Mouse (Mus musculus): ENCODE measurements around the gene Cyp46a1. TPM values are rescaled to one million over a fixed set of nuclear protein-coding genes. Genes with fewer than 3 reads are reported as not detected.
A peak's percentile ranks its signal among the peaks of the same experiment; 100 is the strongest.

Cyp46a1 gene
- polyA plus RNA-seq (2016; fragmentation: Nextera tagmentation; extraction: Ambion mirVana), result 24.4 and 24.6 TPM in 2 replicates

DNA sequence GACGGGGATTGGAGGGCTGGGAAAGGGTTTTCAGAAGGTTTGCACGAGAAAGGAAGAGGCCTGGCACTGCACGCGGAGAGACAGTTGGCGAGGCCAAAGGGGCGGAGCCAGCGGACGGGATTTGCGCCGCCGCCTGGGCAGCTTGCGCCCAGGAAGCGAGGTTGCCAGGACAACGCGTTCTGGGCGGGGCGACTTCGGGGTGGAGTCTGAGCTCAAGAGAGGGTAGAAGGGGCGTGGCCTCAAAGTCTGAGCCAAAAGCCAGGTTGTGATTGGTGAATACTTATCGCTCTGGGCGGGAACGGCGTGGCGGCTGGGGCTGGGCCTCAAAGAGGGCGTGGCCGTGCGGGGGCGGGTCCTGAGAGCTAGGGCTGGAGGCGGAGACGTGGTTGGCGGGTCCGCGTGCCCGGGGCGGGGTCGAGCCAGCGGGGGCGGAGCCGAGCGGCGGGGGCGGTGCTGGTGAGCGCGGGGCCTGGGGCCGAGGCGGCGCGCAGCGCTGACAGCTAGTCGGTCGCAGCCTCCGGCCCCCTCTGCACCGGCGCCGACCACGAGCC is at the start of gene Cyp46a1:
TSS of gene Cyp46a1 (plus strand) at position 487 of the 551 bp plus-strand sequence.
- Histone ChIP-seq H3K27me3 (peaks cover 41% of the 10 kb centered on the region), H3K9me3 (no peaks in the 10 kb centered on the region), H3K27ac (peak within 1 kb of the TSS; percentile 74), H3K9ac (peak within 1 kb of the TSS; percentile 73), H3K4me2 (peak within 1 kb of the TSS; percentile 99), H3K4me3 (replicated peaks) (peak within 1 kb of the TSS; percentile 70), H3K36me3 (replicated peaks) (no peaks in the 10 kb centered on the region), H3K4me1 (peaks cover 34% of the 10 kb centered on the region)
- WGBS, result 1% methylated on average over 51 of the region's 56 CpGs
- peak; percentile 95 for ATAC-seq (ENCODE audit: low FRiP score)

GRCm38 (mm10) chr12:108284455-108285224 is 49.5 kb upstream of the Cyp46a1 start:
- H3K9me3 ChIP-seq, result no peaks in the 10 kb centered on the region
- peak; percentile 28; the same call in 1 of the 2 replicates for ATAC-seq (ENCODE audit: low FRiP score)
- H3K4me2 ChIP-seq, result peak overlapping the region; percentile 36
- H3K27me3 ChIP-seq, result no peaks in the 10 kb centered on the region
- H3K9ac ChIP-seq, result peak overlapping the region; percentile 21; the same call in 1 of the 2 replicates
- no peak overlapping the region for H3K4me3 ChIP-seq (replicated peaks)
- H3K4me1 ChIP-seq, result peaks cover 27% of the 10 kb centered on the region
- WGBS, result 34% methylated on average over 13 of the region's 14 CpGs
- H3K36me3 ChIP-seq (replicated peaks), result no peaks in the 10 kb centered on the region
- peak overlapping the region; percentile 81 for H3K27ac ChIP-seq

GRCm38 (mm10) chr12:108285225-108286011 is 48.8 kb upstream of the Cyp46a1 start:
- 23% methylated on average over 11 of the region's 11 CpGs for WGBS
- no peaks in the 10 kb centered on the region for H3K27me3 ChIP-seq
- H3K9ac ChIP-seq, result peak overlapping the region; percentile 21; the same call in 1 of the 2 replicates
- no peaks in the 10 kb centered on the region for H3K36me3 ChIP-seq (replicated peaks)
- H3K4me2 ChIP-seq, result peak overlapping the region; percentile 36
- H3K27ac ChIP-seq, result peak overlapping the region; percentile 81
- peaks cover 27% of the 10 kb centered on the region for H3K4me1 ChIP-seq
- ATAC-seq (ENCODE audit: low FRiP score), result peak; percentile 74
- H3K9me3 ChIP-seq, result no peaks in the 10 kb centered on the region
- H3K4me3 ChIP-seq (replicated peaks), result no peak overlapping the region

DNA sequence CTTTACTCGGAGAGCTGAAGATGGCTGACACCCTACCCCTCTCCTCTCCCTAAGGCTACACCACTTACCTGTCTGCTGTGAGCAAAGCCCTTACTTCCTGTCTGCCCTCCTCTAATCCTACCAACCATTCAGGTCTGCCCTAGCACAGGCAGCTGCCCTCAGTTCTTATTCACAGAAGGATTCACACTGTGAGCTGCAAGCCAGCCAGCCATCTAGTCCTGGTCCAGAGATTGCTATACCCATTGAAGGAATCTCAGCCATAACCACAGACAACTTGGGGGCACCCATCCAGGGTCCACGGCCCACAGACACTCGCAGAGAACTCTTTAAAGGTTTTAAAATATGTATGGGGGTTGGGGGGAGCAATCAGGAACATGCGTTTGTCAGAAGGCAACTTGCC is 47.8 kb upstream of the Cyp46a1 start:
- 79% methylated on average over 4 of the region's 4 CpGs for WGBS

DNA sequence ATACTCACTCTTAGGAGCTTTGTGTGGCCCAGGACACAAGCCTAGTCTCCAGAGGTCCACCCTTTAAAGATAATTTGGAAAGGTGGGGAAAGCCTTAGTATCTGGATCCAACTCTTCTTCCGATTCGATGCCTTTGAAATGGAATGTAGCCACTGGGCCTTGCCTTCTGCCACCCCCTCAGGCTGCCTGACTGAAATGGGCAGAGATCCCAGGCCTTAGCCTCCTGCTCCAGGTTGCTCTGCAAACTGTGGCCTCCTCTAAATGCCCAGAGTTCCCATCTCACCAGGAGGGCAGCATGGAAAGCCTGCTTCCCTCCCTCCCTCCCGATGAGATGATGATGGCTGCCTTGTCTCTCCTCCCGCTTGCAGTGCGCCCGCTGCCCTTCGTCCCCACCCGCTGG is 47.2 kb upstream of the Cyp46a1 start:
- no peaks in the 10 kb centered on the region for H3K9me3 ChIP-seq
- H3K4me2 ChIP-seq, result no peak overlapping the region
- no peak for ATAC-seq (ENCODE audit: low FRiP score)

More for the DNA sequence above, 47.8 kb upstream of the Cyp46a1 start:
- H3K4me3 ChIP-seq (replicated peaks), result no peak overlapping the region
- H3K4me1 ChIP-seq, result peaks cover 27% of the 10 kb centered on the region
- H3K9me3 ChIP-seq, result no peaks in the 10 kb centered on the region
- no peak overlapping the region for H3K9ac ChIP-seq
- no peak for ATAC-seq (ENCODE audit: low FRiP score)
- no peak overlapping the region for H3K4me2 ChIP-seq
- H3K36me3 ChIP-seq (replicated peaks), result no peaks in the 10 kb centered on the region
- no peak overlapping the region for H3K27ac ChIP-seq
- no peaks in the 10 kb centered on the region for H3K27me3 ChIP-seq

DNA sequence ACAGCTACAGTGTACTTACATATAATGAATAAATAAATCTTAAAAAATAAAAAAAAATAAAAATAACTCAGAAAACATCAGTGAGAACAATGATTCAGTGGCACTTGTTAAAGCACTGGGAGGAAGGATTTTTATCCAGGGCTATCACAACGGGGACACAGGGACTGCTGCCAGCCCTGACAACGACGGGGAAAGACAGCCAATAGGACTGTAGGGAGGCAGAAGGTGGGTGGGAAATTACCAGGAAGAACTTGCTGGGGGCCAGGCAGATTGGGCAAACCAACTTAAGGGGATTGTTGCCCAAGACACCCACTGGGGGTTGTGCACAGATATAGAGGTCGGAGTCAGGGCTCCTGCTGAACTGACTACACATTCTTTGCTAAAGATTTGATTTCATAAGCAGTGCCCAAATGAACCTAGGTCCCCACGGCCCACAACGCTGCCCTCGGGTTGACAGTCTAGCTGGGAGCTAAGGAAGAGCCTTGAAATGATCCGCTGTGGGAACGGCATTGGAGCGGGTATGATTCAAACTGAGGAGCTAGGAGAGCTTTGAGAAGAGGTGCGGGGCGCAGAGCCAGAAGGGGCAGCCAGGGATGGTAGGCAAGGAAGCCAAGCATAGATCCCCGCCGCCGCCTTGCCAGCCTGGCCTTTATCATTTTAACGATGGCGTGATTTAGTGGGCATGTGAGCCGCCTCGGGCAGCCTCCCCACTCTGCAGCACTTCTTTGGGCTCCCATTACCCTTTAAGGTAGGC is 45.9 kb upstream of the Cyp46a1 start:
- Histone ChIP-seq H3K27me3 (no peaks in the 10 kb centered on the region; the same call in 1 of the 2 replicates), H3K27ac (no peak overlapping the region), H3K4me3 (replicated peaks) (no peak overlapping the region), H3K36me3 (replicated peaks) (no peaks in the 10 kb centered on the region), H3K9ac (no peak overlapping the region), H3K9me3 (no peaks in the 10 kb centered on the region), H3K4me1 (peaks cover 38% of the 10 kb centered on the region), H3K4me2 (no peak overlapping the region)
- no peak for ATAC-seq (ENCODE audit: low FRiP score)
- WGBS, result 81% methylated on average over 19 of the region's 19 CpGs

More for the DNA sequence above, 47.2 kb upstream of the Cyp46a1 start:
- H3K27me3 ChIP-seq, result no peaks in the 10 kb centered on the region; the same call in 1 of the 2 replicates
- H3K36me3 ChIP-seq (replicated peaks), result no peaks in the 10 kb centered on the region
- H3K4me3 ChIP-seq (replicated peaks), result no peak overlapping the region
- H3K4me1 ChIP-seq, result peaks cover 27% of the 10 kb centered on the region
- no peak overlapping the region for H3K9ac ChIP-seq
- 95% methylated on average over 8 of the region's 8 CpGs for WGBS
- no peak overlapping the region for H3K27ac ChIP-seq

DNA sequence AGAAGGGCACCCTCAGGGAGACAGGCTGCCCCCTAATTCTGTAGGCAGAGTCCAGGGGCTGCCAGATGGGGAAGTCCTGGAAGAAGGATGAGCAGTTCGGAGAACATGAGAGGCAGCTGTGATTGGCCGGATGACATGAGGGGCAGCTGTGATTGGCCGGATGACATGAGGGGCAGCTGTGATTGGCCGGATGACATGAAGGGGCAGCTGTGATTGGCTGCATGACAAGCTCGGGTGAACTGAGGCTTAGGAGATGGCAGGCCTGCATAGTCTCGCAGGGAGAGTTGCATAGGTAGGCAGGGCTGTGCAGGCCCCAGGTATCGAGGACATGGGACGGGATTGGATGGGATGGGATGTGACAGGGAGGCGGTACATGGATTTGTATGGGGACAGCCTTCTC is 41.8 kb upstream of the Cyp46a1 start:
- Histone ChIP-seq H3K27me3 (no peaks in the 10 kb centered on the region; the same call in 1 of the 2 replicates), H3K4me3 (replicated peaks) (no peak overlapping the region), H3K9ac (0 out of 2 replicates have a peak overlapping the region, but pooled peaks have one; percentile 12), H3K4me1 (peaks cover 12% of the 10 kb centered on the region), H3K27ac (0 out of 2 replicates have a peak overlapping the region, but pooled peaks have one; percentile 50), H3K9me3 (no peaks in the 10 kb centered on the region), H3K36me3 (replicated peaks) (no peaks in the 10 kb centered on the region), H3K4me2 (peak overlapping the region; percentile 39)
- peak; percentile 89 for ATAC-seq (ENCODE audit: low FRiP score)
- 4% methylated on average over 9 of the region's 9 CpGs for WGBS

GRCm38 (mm10) chr12:108292957-108293356 is 41.2 kb upstream of the Cyp46a1 start:
- H3K4me1 ChIP-seq, result peaks cover 12% of the 10 kb centered on the region
- H3K4me2 ChIP-seq, result peak overlapping the region; percentile 39
- H3K9me3 ChIP-seq, result no peaks in the 10 kb centered on the region
- no peaks in the 10 kb centered on the region for H3K36me3 ChIP-seq (replicated peaks)
- 0 out of 2 replicates have a peak overlapping the region, but pooled peaks have one; percentile 50 for H3K27ac ChIP-seq
- peak; percentile 68 for ATAC-seq (ENCODE audit: low FRiP score)
- H3K27me3 ChIP-seq, result no peaks in the 10 kb centered on the region; the same call in 1 of the 2 replicates
- H3K4me3 ChIP-seq (replicated peaks), result no peak overlapping the region
- 4% methylated on average over 8 of the region's 8 CpGs for WGBS
- 0 out of 2 replicates have a peak overlapping the region, but pooled peaks have one; percentile 12 for H3K9ac ChIP-seq

DNA sequence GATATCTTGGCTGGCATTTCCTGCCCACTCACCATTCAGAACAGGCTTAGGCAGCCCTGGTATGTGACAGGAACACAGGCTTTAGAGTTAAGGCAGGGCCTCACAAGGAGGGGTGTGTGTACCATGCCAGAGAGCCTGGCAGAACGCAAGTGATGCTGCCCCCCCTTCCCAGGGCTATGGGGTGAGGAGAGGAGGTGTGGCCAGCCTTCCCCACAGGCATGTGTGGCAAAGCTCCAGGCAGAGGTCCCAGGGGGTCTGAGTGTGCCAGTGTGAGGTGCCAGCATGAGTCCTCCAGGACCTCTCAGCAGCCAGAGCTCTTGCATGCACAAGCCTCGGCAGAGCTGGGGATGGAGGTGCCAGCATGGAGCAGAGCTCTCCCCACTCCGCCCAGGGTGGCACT is 39.6 kb upstream of the Cyp46a1 start:
- H3K27me3 ChIP-seq, result no peaks in the 10 kb centered on the region; the same call in 1 of the 2 replicates
- H3K9ac ChIP-seq, result no peak overlapping the region; the same call in 1 of the 2 replicates
- H3K4me3 ChIP-seq (replicated peaks), result no peak overlapping the region
- no peak overlapping the region for H3K4me2 ChIP-seq
- no peak for ATAC-seq (ENCODE audit: low FRiP score)
- H3K27ac ChIP-seq, result no peak overlapping the region
- no peaks in the 10 kb centered on the region for H3K36me3 ChIP-seq (replicated peaks)
- H3K9me3 ChIP-seq, result no peaks in the 10 kb centered on the region
- peaks cover 12% of the 10 kb centered on the region for H3K4me1 ChIP-seq
- 77% methylated on average over 3 of the region's 3 CpGs for WGBS

- Histone ChIP-seq H3K9ac (no peak overlapping the region), H3K27me3 (no peaks in the 10 kb centered on the region), H3K4me2 (no peak overlapping the region), H3K9me3 (no peaks in the 10 kb centered on the region), H3K4me1 (peaks cover 11% of the 10 kb centered on the region), H3K36me3 (replicated peaks) (no peaks in the 10 kb centered on the region), H3K27ac (no peak overlapping the region), H3K4me3 (replicated peaks) (no peak overlapping the region)
- 87% methylated on average over 6 of the region's 6 CpGs for WGBS
- no peak for ATAC-seq (ENCODE audit: low FRiP score)
Observed at GRCm38 (mm10) chr12:108297033-108297432, 37.1 kb upstream of the Cyp46a1 start.

DNA sequence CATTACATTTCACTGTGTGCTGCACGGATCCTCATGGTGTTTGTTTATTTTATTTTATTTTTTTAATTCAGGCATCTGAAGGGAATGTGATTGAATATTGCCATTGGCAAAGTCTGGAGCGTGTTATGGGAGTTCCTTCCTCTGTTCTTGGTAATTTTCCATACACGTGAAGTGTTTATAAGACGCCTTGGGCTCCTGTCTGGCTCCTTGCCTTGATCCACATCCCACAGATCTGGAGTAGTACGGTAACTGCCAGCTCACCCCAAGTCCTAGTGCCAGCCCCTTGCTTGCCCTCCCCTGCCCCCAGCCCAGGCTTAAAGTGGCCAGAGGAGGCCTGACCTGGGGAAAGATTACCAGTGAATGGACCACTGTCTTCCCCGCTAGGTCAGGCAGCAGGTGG is 33.2 kb upstream of the Cyp46a1 start:
- ATAC-seq (ENCODE audit: low FRiP score), result no peak
- no peaks in the 10 kb centered on the region for H3K36me3 ChIP-seq (replicated peaks)
- H3K27ac ChIP-seq, result no peak overlapping the region
- H3K9ac ChIP-seq, result no peak overlapping the region
- peaks cover 8% of the 10 kb centered on the region for H3K4me1 ChIP-seq
- peaks cover 20% of the 10 kb centered on the region for H3K27me3 ChIP-seq
- H3K4me2 ChIP-seq, result no peak overlapping the region
- no peaks in the 10 kb centered on the region for H3K9me3 ChIP-seq
- 79% methylated on average over 6 of the region's 6 CpGs for WGBS
- no peak overlapping the region for H3K4me3 ChIP-seq (replicated peaks)

All from forebrain, embryonic 12.5 days (tissue).